Mouse (Mus musculus): ENCODE measurements at regions not wholly inside any gene's neighbourhood (a gene's known extent, or its start where the extent isn't known, plus 50 kb on each side); places are given as distances from the start of the nearest gene placed in this dataset.
A peak's percentile ranks its signal among the peaks of the same experiment; 100 is the strongest.

DNA sequence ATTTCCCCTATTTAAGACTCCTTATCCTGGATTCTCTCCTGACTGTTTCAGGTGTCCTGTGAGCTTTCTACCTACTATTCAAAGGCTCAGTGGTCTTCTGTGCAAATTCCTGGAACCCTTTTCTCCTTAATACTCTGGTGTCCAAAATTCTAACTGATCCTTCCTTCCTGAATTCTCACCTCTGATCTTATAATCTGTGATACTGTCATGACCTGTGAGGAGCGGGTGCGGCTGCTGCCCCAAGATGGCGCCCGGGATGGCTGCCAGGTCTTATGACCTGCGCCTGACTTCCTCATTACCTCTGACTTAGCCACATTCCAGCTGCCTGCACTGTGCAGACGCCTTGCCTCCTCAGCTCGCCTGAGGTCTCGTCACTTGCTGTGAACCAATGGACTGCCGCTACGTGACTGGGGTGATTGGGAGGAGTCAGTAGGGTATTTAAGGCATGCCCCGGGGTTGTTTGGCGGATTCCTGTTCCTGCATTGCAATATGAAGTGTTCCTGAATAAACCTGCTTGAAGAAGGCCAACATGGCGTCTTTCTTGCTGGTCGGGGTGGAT is 131.2 kb downstream of the Ptbp2 start:
- no peak for DNase-seq (ENCODE audit: low spot score in 2 of 2)

GRCm38 (mm10) chr3:119638633-119639032 is 145.6 kb downstream of the Ptbp2 start:
- DNase-seq (ENCODE audit: low spot score in 2 of 2), result no peak

GRCm38 (mm10) chr3:119635641-119636040 is 148.6 kb downstream of the Ptbp2 start:
- no peak for DNase-seq (ENCODE audit: low spot score in 2 of 2)

DNA sequence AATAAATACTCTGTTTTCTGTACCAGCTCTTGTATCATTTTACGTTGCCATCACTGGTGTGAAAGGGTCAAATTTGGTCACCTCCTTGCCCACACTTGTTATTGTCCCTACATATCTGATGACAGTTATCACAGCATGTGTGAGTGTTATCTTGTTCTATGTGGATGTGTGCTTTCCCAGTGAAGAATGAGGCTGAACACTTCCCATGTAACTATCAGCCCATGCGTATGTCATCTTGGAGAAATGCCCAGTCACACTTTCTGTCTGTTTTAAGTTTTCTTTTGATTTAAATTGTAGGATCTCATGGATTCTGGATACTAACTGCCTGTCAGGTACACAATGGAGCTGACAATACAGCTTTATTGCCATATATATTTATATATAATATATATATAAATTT is 150.8 kb downstream of the Ptbp2 start:
- peak in 1 of 2 experiments; percentile 9 for DNase-seq (ENCODE audit: low spot score in 2 of 2)

DNA sequence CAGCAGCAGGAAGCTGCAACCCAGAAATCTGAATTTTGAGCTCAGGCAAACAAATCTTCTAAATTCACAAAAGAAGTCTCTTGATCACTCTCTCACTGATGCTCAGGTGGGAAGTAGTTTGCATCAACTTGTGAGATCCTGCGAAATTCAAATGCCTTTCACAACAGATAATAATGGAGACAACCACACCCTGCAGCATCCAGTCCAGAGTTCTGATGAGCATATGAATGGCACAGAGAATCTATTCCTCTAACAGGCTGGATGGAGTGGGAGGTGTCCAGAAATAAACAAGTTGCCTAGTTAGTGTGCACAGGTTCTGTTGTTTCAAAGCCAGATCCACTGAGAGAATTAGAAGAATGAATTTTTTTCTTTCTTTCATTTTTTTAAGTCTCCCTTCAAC is 178.2 kb downstream of the Ptbp2 start:
- peak; percentile 3 to 12 for DNase-seq (ENCODE audit: low spot score in 2 of 2)

DNA sequence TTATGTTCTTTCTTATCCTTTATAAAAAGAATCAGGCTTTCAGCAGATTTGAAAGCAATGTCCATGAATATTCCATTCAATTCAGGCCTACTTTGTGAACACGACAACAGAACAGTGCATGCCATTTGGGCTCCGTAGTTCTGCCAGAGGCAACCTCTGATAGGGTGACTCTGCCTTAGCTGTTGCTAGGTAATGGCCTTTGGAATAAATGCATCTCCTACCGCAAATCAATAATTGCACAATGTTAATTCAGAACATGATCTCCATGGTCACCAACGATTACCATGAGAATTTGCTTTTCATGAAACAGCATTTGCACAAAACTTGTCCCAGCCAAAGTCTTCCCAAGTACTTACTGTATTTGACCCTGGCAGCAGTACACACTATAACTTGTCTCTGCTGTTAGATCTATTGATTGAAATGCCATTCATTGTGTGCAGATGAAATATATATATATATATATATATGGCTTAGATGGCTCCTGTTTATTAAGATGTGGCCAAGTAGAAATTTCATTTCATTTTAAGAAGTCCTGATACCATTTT is 195.3 kb downstream of the Ptbp2 start:
- peak in 1 of 2 experiments; percentile 14 for DNase-seq (ENCODE audit: low spot score in 2 of 2)

- DNase-seq (ENCODE audit: low spot score in 2 of 2), result no peak
Measured at GRCm38 (mm10) chr3:119587971-119588370, 196.3 kb downstream of the Ptbp2 start.

DNA sequence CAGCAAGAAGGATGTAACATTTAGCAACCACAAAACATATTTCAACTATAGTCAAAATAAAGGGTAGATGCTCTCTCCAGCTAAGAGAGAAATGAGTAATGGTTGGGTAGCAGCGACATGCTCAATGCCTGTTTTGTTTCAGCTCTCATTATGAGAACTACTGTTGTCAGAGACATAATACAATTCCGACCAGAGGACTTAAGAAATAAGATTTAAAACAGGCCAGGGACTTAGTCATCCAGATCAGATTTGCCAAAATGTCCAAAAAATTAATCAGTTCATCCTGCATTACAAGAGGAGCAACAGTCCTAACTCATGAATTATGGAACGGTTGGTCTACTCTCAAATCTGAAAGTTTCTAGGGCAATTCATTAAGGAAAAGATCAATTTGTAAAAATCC is 208.8 kb downstream of the Ptbp2 start:
- DNase-seq (ENCODE audit: low spot score in 2 of 2), result no peak

DNA sequence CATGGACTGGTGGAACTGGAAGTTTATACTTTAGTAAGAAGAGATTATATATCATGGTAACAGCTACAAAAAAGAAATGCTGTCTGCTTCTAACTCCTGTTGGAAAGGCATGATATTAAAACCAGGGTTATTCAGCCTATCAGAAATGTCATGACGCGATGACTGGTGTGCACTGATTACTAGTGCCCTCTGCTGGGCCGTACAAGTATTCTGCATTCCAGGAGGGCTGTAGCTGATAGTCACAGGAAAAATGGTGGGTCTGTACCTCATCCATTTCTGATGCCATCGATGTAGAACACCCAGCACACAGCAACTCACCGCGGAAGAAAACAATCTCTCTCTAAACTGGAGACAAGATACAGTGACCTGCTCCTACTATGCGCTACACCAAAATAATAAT is 246.4 kb downstream of the Ptbp2 start:
- no peak for DNase-seq (ENCODE audit: low spot score in 2 of 2)

- no peak for DNase-seq (ENCODE audit: low spot score in 2 of 2)
Measured at GRCm38 (mm10) chr3:119524510-119525123, 259.6 kb downstream of the Ptbp2 start.

- DNase-seq (ENCODE audit: low spot score in 2 of 2), result no peak
Measured at GRCm38 (mm10) chr3:119512596-119512995, 271.7 kb downstream of the Ptbp2 start.

DNA sequence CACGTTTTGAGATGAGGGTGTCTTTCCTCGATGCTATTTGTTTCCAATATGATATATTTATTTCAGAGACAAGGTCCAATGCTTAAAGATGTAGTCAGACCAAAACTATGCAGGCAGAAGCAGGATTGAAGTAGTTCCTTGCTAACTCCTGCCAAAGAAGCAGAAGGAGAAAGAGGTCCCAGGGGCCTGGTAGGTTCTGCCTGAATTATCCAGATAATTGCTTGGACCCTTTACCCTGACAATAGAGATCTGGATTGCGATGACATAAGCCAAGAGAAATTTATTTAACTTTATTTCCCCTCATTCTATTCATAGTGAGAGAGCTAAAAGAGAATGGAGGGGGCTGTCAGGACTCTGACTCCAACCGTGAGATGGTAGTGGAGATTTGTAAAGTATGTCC is 275.1 kb downstream of the Ptbp2 start:
- DNase-seq (ENCODE audit: low spot score in 2 of 2), result no peak

DNA sequence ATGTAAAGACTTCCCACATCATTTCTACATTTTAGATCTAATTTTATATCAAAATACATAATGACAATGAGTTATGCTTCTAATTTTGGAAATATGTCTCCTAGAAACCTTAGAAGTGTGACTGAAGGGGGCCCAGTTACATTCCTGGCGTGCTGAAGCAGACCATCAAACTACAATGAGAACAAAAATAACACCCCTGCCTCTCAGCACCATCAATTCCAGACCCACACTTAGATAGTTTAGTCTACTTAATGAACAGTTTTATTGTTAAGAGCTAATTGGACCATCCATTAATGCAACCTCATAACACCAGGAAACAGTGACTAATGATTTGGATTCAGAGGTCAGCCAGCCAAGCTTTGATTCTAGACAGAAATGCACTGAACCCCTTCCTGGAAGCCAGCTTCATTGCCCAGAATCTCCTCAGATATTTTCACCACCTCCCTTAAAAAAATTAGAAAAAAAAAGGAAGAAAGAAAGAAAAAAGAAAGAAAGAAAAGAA is 280.7 kb downstream of the Ptbp2 start:
- no peak for DNase-seq (ENCODE audit: low spot score in 2 of 2)

GRCm38 (mm10) chr3:119498711-119499110 is 285.6 kb downstream of the Ptbp2 start:
- peak; percentile 69 to 76 for DNase-seq (ENCODE audit: low spot score in 2 of 2)

- no peak for DNase-seq (ENCODE audit: low spot score in 2 of 2)
Measured at GRCm38 (mm10) chr3:119497880-119498279, 286.4 kb downstream of the Ptbp2 start.

- DNase-seq (ENCODE audit: low spot score in 2 of 2), result no peak
Measured at GRCm38 (mm10) chr3:119494580-119494979, 289.7 kb downstream of the Ptbp2 start.

DNA sequence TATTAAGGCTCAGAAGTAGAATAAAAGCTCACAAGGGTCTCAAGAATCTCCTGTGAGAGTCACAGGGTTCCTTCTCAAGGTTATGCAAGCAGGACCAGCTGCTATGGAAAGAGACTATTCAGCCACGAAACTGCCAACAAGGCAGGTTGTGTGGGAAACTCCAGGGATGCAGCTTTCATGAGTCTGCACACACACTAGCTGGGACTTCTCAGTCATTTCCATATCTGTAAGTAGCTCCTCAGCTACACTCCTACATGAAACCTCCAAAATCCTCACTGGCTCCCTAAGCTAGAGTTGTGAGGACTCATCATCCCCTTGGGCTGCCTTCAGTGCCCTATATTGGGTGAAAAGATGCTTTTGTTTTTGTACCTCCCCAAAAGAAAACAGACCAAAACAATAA is 291.6 kb downstream of the Ptbp2 start:
- no peak for DNase-seq (ENCODE audit: low spot score in 2 of 2)

- no peak for DNase-seq (ENCODE audit: low spot score in 2 of 2)
Measured at GRCm38 (mm10) chr3:119489336-119489735, 294.9 kb downstream of the Ptbp2 start.

Data from layer of hippocampus, postnatal 14 days (tissue).